Mouse (Mus musculus) limb, embryonic 12.5 days (tissue): Measurements from ENCODE around the gene Gprin1. TPM values are rescaled to one million over a fixed set of nuclear protein-coding genes. Genes with fewer than 3 reads are reported as not detected.

Experiments
- ATAC-seq: fragments of 200-750 bp; cut with Nextera tagmentation; 2 replicates; pipeline ENCODE4 v1.8.0; 2017; ENCODE audit warnings: low read depth, moderate TSS enrichment; ENCODE audit not compliant: insufficient number of reproducible peaks, insufficient read depth, low FRiP score, low TSS enrichment
- H3K27ac ChIP-seq: fragments of 300-500 bp; sonication (generic); 2 replicates; pipeline ENCODE4 v1.5.1; 2016; ENCODE audit warnings: mild to moderate bottlenecking, moderate library complexity
- H3K27me3 ChIP-seq: fragments of 300-500 bp; sonication (generic); 2 replicates; pipeline ENCODE4 v1.6.1; 2016; ENCODE audit warnings: mild to moderate bottlenecking, moderate library complexity
- H3K36me3 ChIP-seq: fragments of 300-500 bp; sonication (generic); 2 replicates; pipeline ENCODE4 v1.6.1; 2016; ENCODE audit warnings: mild to moderate bottlenecking, moderate library complexity
- H3K4me1 ChIP-seq: fragments of 300-500 bp; sonication (generic); replicated peaks from 2 replicates; pipeline ENCODE4 v1.6.1; 2016
- H3K4me2 ChIP-seq: fragments of 300-500 bp; sonication (generic); 2 replicates; pipeline ENCODE4 v1.6.1; 2016; ENCODE audit warnings: mild to moderate bottlenecking, moderate library complexity
- H3K4me3 ChIP-seq: fragments of 300-500 bp; sonication (generic); replicated peaks from 2 replicates; pipeline ENCODE4 v1.5.1; 2016; ENCODE audit warnings: mild to moderate bottlenecking
- H3K9ac ChIP-seq: fragments of 300-500 bp; sonication (generic); replicated peaks from 2 replicates; pipeline ENCODE4 v1.6.1; 2016; ENCODE audit warnings: mild to moderate bottlenecking, moderate library complexity
- H3K9me3 ChIP-seq: fragments of 300-500 bp; sonication (generic); 2 replicates; pipeline ENCODE4 v1.6.1; 2016; ENCODE audit warnings: mild to moderate bottlenecking, moderate library complexity
- WGBS: fragments of 180-500 bp; shearing (Covaris S2); methylation state at CpG from one replicate; pipeline ENCODE4 v1.1.7; 2016; 5-methylcytosine and 5-hydroxymethylcytosine counted together
- polyA plus RNA-seq: library from polyadenylated mRNA; unstranded; fragments of >200 nt; fragmentation: Nextera tagmentation; extraction: Ambion mirVana; gene quantifications from 2 replicates; pipeline ENCODE4 v1.2.1, GENCODE M21; 2016

The Gprin1 gene
- polyA plus RNA-seq, 1 experiment from 2014 or later, result 0.45 TPM

DNA sequence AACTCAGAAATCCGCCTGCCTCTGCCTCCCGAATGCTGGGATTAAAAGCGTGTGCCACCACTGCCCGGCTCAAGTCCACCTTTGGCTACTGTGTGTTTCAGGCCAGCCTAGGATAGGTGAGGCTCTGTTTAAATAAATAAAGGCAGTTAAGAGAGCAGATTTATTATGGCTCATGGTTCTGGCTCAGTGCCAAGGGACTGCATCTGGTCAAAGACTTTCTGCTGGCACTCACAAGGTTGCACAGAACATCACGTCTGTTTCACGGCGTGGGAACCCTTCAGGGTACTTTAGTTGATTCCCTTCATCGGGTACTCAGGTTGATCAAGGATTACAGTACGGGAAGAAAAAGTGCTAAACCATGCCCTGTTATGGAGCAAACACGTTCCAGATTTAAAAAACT, 34.7 kb downstream of the Gprin1 start:
- Histone ChIP-seq H3K36me3 (no peaks in the 10 kb centered on the region), H3K27ac (no peak overlapping the region), H3K9ac (no peak overlapping the region), H3K4me2 (no peak overlapping the region), H3K4me3 (no peak overlapping the region), H3K9me3 (peaks cover 6% of the 10 kb centered on the region), H3K4me1 (no peaks in the 10 kb centered on the region), H3K27me3 (peaks cover 23% of the 10 kb centered on the region)
- 62% methylated on average over 10 of the region's 10 CpGs for WGBS
- ATAC-seq, result no peak

DNA sequence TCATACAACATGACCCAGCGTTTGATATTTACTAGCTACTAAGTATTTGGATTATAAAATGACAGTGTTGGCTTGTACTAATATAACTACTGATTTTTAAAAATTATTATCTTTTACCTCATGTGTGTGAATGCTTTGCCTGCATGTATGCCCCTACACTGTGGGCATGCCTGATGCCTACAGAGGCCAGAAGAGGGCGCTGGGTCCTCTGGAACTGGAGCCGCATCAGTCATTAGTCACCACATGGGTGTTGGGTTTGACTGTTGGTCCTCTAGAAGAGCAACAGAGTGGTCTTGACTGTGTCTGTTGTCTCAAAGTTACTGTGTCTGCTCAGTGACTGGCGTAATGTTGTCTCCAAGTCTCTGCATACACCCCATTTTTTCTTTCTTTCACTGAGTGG, 35.3 kb downstream of the Gprin1 start:
- no peaks in the 10 kb centered on the region for H3K4me1 ChIP-seq
- 42% methylated on average over 4 of the region's 4 CpGs for WGBS
- no peak overlapping the region for H3K4me2 ChIP-seq
- H3K36me3 ChIP-seq, result no peaks in the 10 kb centered on the region
- no peak overlapping the region for H3K4me3 ChIP-seq
- peaks cover 6% of the 10 kb centered on the region for H3K9me3 ChIP-seq
- no peak overlapping the region for H3K27ac ChIP-seq
- no peak overlapping the region for H3K9ac ChIP-seq
- H3K27me3 ChIP-seq, result peaks cover 23% of the 10 kb centered on the region
- ATAC-seq, result no peak

DNA sequence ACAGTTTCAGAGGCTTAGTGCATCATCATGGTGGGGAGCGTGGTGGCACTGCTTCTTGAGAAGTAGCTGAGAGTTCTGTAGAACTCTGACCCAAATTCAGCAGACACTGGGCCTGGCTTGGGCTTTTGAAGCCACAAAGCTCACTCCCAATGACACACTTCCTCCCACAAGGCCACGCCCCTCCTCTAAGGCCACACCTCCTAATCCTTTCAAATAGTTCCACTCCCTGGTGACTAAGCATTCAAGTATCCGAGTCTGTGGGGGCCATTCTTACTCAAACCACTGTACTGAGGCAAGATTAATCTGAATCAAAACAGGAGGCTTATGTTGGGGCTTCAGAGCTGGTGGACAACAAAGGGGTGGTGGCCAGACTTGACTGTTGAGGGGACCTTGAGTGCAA, 38.8 kb downstream of the Gprin1 start:
- 81% methylated on average over 3 of the region's 3 CpGs for WGBS

DNA sequence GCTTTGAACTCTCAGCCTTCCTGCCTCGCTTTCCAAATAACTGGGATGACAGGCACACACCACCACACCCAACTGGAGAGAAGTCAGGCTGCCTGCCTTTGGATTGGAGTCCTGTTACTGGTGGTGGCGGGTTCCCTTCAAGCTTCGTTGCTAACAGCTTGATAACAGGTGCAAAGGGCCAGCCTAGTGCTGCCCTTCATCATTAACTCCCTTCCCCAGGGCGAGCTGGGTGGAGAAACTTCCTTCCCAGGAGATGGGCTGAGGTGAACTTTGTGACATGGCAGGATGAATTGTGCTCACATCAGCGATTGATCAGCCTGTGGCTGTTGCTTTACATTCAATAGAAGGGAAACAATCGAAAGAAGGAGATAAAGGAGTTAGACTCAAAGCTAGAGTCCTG, 44.8 kb downstream of the Gprin1 start:
- H3K9me3 ChIP-seq, result no peaks in the 10 kb centered on the region
- no peaks in the 10 kb centered on the region for H3K4me1 ChIP-seq
- no peak overlapping the region for H3K4me3 ChIP-seq
- no peak overlapping the region for H3K27ac ChIP-seq
- H3K9ac ChIP-seq, result no peak overlapping the region
- peaks cover 16% of the 10 kb centered on the region for H3K27me3 ChIP-seq
- H3K36me3 ChIP-seq, result no peaks in the 10 kb centered on the region
- ATAC-seq, result no peak
- H3K4me2 ChIP-seq, result no peak overlapping the region
- 51% methylated on average over 6 of the region's 6 CpGs for WGBS

More for the DNA sequence above, 38.8 kb downstream of the Gprin1 start:
- Histone ChIP-seq H3K27me3 (peaks cover 10% of the 10 kb centered on the region; the same call in 1 of the 2 replicates), H3K9me3 (peaks cover 6% of the 10 kb centered on the region), H3K9ac (no peak overlapping the region), H3K36me3 (no peaks in the 10 kb centered on the region), H3K27ac (no peak overlapping the region), H3K4me3 (no peak overlapping the region), H3K4me1 (no peaks in the 10 kb centered on the region), H3K4me2 (no peak overlapping the region)
- no peak for ATAC-seq

DNA sequence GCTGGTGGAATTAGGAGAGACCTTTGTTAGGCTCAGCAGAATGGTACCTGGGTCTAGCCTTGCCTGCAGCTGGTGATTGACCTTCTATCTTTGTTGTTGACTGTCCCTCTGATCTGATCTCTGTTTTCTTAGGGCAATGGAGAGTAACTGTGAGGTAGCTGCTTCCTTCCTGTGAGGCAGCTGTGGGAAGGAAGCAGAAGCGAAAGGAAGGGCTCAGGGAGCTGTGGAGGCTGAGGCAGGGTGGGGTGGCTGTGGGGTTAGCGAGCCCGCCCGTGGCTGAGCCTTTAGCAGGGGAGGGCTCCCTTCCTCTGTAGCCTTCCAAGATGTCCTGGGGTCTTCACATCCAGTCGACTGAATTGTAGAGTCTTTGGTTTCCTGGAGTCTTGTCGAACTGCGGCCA, 47.2 kb downstream of the Gprin1 start:
- no peaks in the 10 kb centered on the region for H3K9me3 ChIP-seq
- no peak overlapping the region for H3K4me2 ChIP-seq
- 67% methylated on average over 7 of the region's 7 CpGs for WGBS
- no peak overlapping the region for H3K9ac ChIP-seq
- no peaks in the 10 kb centered on the region for H3K36me3 ChIP-seq
- no peak for ATAC-seq
- H3K27me3 ChIP-seq, result peaks cover 13% of the 10 kb centered on the region; the same call in 1 of the 2 replicates
- no peak overlapping the region for H3K27ac ChIP-seq
- H3K4me1 ChIP-seq, result no peaks in the 10 kb centered on the region
- no peak overlapping the region for H3K4me3 ChIP-seq

DNA sequence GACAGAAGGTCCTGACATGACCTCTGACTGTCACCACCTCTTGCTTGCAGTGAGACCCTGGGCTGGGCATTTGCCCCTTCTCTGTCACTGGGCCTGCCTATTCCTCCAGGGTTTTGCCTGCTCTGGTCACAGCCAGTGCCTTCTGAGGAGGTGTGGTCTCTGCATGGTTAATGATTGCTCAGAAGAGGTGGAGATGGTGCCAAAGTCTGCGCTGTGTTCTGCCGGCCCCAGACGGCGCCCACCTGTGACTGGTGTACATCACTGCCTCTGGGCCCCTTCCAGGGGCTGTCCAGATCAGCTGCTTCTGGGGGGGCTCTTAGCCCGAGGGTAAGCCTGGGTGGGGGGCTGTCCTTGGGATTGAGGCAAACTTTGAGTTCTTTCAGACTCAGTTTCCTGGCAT, 48.4 kb downstream of the Gprin1 start, which contains the start of gene Cdhr2:
Gene Cdhr2 (plus strand): TSS at position 219 of the 400 bp plus-strand sequence.
- Histone ChIP-seq H3K27ac (no peak within 1 kb of the TSS), H3K27me3 (peaks cover 14% of the 10 kb centered on the region; the same call in 1 of the 2 replicates), H3K4me2 (no peak within 1 kb of the TSS), H3K4me1 (no peaks in the 10 kb centered on the region), H3K36me3 (no peaks in the 10 kb centered on the region), H3K4me3 (no peak within 1 kb of the TSS), H3K9me3 (no peaks in the 10 kb centered on the region), H3K9ac (no peak within 1 kb of the TSS)
- ATAC-seq, result no peak
- 73% methylated on average over 5 of the region's 5 CpGs for WGBS

DNA sequence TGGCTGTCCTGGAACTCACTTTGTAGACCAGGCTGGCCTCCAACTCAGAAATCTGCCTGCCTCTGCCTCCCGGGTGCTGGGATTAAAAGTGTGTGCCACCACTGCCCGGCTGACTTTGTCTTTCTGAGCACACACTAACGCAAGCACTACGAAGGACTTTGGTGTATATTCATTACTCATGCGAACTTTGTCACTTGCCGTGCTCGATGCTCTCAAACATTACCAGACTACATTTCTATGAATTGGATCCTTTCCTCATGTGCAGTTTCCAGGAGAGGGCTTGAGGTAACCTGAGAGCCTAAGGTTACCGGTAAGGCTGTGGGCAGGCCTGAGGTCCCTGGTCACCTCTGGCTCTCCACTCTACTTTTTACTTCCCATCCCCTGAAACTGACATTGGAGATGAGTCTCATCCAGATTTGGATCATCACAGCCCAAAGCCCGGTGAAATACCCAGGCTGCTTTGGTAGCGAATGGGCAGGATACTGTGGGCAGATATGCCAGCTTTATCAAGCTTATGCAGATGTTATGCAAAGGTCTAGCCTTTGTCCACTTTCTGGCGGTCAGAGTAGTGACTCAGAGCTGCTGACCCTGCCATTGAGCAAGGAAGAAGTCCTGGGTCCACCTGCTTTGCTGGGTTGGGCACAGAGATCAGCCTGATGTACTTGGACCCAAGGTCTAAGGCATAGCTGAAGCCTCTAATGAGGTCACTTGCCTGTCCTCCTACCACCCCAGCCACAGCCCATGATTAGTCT, 54.0 kb downstream of the Gprin1 start:
- H3K9ac ChIP-seq, result no peak overlapping the region
- H3K27me3 ChIP-seq, result peaks cover 6% of the 10 kb centered on the region; the same call in 1 of the 2 replicates
- H3K27ac ChIP-seq, result no peak overlapping the region
- H3K4me3 ChIP-seq, result no peak overlapping the region
- no peak for ATAC-seq
- H3K36me3 ChIP-seq, result no peaks in the 10 kb centered on the region; the same call in 1 of the 2 replicates
- no peak overlapping the region for H3K4me2 ChIP-seq
- H3K9me3 ChIP-seq, result no peaks in the 10 kb centered on the region
- WGBS, result 90% methylated on average over 11 of the region's 11 CpGs
- peaks cover 18% of the 10 kb centered on the region for H3K4me1 ChIP-seq

DNA sequence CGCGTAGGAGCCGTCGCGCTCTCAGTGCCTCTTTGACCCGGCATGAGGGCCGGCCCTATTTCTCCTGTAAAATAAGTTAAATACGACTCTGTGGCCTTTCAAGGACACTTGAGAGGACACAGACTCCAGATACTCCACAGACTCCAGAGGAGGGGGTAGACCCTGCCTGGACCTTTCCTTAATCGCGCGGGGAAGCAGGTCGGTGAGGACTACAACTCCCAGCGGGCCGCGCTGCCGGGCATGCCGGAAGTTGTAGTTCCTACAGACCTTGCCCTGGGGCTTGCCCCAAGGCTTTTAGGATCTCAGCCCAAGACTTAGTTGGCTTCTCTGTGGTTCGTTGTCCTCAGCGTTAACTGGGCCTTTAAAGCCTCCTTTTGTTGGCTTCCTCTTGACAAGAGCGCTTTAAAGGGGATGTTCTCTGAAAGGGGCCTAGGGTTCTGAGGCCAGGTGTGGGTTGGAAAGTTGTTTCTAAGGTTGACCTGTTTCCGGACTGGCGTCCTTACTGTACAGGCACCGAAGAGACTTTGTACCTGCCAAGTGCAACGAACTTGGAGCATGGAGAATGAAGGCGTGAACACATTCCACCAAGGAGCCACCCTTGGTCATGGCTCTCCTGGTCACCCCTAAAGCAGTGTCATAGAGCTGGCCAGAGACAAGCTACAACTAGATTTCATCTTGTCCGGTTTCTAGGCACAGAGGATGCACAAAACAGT, 55.2 kb downstream of the Gprin1 start:
- WGBS, result 16% methylated on average over 26 of the region's 26 CpGs
- H3K27me3 ChIP-seq, result peaks cover 6% of the 10 kb centered on the region; the same call in 1 of the 2 replicates
- H3K9me3 ChIP-seq, result no peaks in the 10 kb centered on the region
- peak overlapping the region; percentile 58 for H3K9ac ChIP-seq
- H3K4me2 ChIP-seq, result peak overlapping the region; percentile 95
- no peaks in the 10 kb centered on the region; the same call in 1 of the 2 replicates for H3K36me3 ChIP-seq
- ATAC-seq, result peak; percentile 66
- peak overlapping the region; percentile 96 for H3K4me3 ChIP-seq
- peak overlapping the region; percentile 88 for H3K27ac ChIP-seq
- H3K4me1 ChIP-seq, result peaks cover 18% of the 10 kb centered on the region

DNA sequence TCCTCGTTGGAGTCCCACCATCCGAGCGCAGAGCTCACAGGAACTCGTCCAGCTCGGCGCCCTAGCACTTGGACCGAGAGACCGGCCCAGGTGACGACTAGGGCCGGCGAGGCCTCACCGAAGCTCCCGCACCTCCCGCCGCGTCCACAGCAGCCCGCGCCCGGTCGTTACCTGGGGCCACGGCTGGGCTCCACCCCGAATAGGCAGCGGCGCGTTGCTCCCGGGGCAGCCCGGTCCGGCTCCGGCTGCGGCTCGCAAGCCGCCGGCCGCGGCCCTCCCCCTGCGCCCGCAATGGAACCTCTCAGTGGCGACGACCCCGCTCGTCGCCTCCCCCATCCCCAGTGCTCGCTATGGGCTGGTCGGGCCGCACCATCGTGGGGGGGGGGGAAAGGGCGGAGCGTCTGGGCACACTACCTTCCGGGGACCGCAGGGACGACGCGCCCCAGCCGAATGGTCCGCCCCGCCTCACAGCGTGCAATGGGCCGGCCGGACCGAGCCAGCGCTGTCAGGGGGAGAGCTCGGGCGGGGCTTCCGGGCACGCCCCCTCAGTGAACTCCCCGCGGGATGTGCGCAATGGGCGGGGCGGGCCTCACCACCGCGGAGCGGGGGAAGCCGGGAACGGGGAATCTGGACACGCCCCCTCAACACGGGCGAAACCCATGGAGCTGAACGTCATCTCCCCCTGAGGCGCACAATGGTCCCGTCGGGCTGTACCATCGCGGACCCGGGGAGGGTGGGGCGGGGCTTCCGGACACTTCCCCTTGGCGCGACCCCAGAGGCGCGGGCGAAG, 55.9 kb downstream of the Gprin1 start, which contains the start of gene Rnf44:
Gene Rnf44 (minus strand): TSS at position 350 of the 790 bp plus-strand sequence.
- under 1% methylated on average over 87 of the region's 92 CpGs for WGBS
- Histone ChIP-seq H3K27me3 (0 out of 2 replicates have a peak, but pooled peaks cover 6% of the 10 kb centered on the region), H3K36me3 (no peaks in the 10 kb centered on the region; the same call in 1 of the 2 replicates), H3K9me3 (no peaks in the 10 kb centered on the region), H3K9ac (peak within 1 kb of the TSS; percentile 90), H3K27ac (peak within 1 kb of the TSS; percentile 88), H3K4me1 (peaks cover 18% of the 10 kb centered on the region), H3K4me2 (peak within 1 kb of the TSS; percentile 95), H3K4me3 (peak within 1 kb of the TSS; percentile 96)
- peak; percentile 99 for ATAC-seq

DNA sequence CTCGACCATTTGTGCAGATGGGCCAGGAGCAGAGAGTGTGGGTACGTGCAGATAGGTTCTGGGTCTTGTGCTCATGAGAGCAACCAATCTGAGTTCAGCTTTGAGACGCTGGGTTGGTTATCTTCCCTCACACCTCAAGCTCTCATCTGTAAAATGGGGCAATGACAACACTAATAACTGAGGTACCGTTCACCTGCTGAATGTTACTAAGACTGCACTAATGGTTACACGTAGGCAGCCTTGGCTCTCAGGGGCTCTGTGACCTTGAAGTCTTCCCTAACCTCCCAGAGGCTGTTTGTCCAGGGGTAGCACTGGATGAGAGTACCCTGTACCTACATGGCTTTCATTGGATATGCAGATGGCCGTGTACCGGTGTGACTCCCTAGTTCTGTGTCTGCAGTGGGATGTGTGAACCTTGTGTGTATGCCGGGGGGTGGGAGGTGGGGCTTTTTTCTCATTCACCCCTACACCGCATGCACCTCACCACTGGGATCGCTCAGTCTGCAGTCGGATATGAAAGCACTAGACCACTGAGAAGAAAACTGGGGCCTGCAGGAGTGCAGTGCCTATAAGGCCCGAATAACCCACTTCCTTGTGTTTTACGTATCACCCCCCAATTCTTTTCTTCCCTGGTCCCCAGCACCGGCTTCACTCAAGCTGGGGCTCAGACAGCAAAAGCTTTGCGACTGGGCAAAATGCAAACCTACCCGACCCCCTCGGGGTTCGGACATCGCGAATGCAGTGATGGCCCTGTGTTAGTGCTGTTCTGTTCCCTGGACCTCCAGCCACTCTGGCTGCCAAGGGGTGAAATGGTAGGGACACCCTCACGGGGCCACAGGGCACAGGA, 56.7 kb downstream of the Gprin1 start:
- WGBS, result 14% methylated on average over 21 of the region's 21 CpGs
- Histone ChIP-seq H3K27me3 (0 out of 2 replicates have a peak, but pooled peaks cover 6% of the 10 kb centered on the region), H3K9me3 (no peaks in the 10 kb centered on the region), H3K27ac (peak overlapping the region; percentile 85), H3K4me3 (peak overlapping the region; percentile 96), H3K36me3 (no peaks in the 10 kb centered on the region; the same call in 1 of the 2 replicates), H3K4me2 (peak overlapping the region; percentile 95), H3K9ac (peak overlapping the region; percentile 90), H3K4me1 (peaks cover 22% of the 10 kb centered on the region)
- ATAC-seq, result no peak
